Mouse (Mus musculus) lung, postnatal 0 days (tissue): ENCODE measurements around the gene Vmn2r90. TPM values are rescaled to one million over a fixed set of nuclear protein-coding genes. Genes with fewer than 3 reads are reported as not detected.
A peak's percentile ranks its signal among the peaks of the same experiment; 100 is the strongest.

Source experiments
- ATAC-seq: fragments of 200-750 bp; cut with Nextera tagmentation; 2 replicates; pipeline ENCODE4 v1.8.0; 2017; ENCODE audit warnings: moderate library complexity
- DNase-seq: peaks from one replicate; pipeline ENCODE4 v3.0.0-alpha.2; 2016; ENCODE audit warnings: low spot score
- H3K27ac ChIP-seq: fragments of 300-500 bp; sonication (generic); 2 replicates; pipeline ENCODE4 v1.5.1; 2014; ENCODE audit warnings: antibody characterized with exemption, mild to moderate bottlenecking, low read length, mixed read lengths
- H3K27me3 ChIP-seq: fragments of 300-500 bp; sonication (generic); replicated peaks from 2 replicates; pipeline ENCODE4 v1.6.1; 2014; ENCODE audit warnings: low read length, mixed read lengths; ENCODE audit not compliant: insufficient read depth
- H3K36me3 ChIP-seq: fragments of 300-500 bp; sonication (generic); 2 replicates; pipeline ENCODE4 v1.6.1; 2014; ENCODE audit warnings: low read length, mixed read lengths; ENCODE audit not compliant: insufficient read depth
- H3K4me1 ChIP-seq: fragments of 300-500 bp; sonication (generic); 2 replicates; pipeline ENCODE4 v1.6.1; 2014; ENCODE audit warnings: antibody characterized with exemption, low read depth, low read length, mixed read lengths; ENCODE audit not compliant: insufficient read depth
- H3K4me2 ChIP-seq: fragments of 300-500 bp; sonication (generic); replicated peaks from 2 replicates; pipeline ENCODE4 v1.6.1; 2014; ENCODE audit warnings: low read depth, mild to moderate bottlenecking, low read length, moderate library complexity, mixed read lengths
- H3K4me3 ChIP-seq: fragments of 300-500 bp; sonication (generic); 2 replicates; pipeline ENCODE4 v1.5.1; 2014; ENCODE audit warnings: low read depth, low read length
- H3K9ac ChIP-seq: fragments of 300-500 bp; sonication (generic); replicated peaks from 2 replicates; pipeline ENCODE4 v1.6.1; 2014; ENCODE audit warnings: low read depth, mild to moderate bottlenecking
- H3K9me3 ChIP-seq: fragments of 300-500 bp; sonication (generic); 2 replicates; pipeline ENCODE4 v1.6.1; 2016; ENCODE audit warnings: low read length, mixed read lengths
- CTCF ChIP-seq: IDR thresholded peaks from 2 replicates; pipeline ENCODE4 v1.5.1; 2016; ENCODE audit warnings: antibody characterized with exemption, mild to moderate bottlenecking
- EP300 ChIP-seq: IDR thresholded peaks from 2 replicates; pipeline ENCODE4 v1.6.1; 2016; ENCODE audit warnings: antibody characterized with exemption, mild to moderate bottlenecking, control low read depth
- WGBS: fragments of 180-500 bp; shearing (Covaris S2); extraction: QIAGEN DNeasy Blood & Tissue Kit; methylation state at CpG from one replicate; pipeline ENCODE4 v1.1.7; 2014; 5-methylcytosine and 5-hydroxymethylcytosine counted together
- polyA plus RNA-seq: library from polyadenylated mRNA; unstranded; fragments of >200 nt; fragmentation: Nextera tagmentation; extraction: Ambion mirVana; gene quantifications from 2 replicates; pipeline ENCODE4 v1.2.1, GENCODE M21; 2015

Gene Vmn2r90
- polyA plus RNA-seq, 1 experiment from 2014 or later = not detected

DNA sequence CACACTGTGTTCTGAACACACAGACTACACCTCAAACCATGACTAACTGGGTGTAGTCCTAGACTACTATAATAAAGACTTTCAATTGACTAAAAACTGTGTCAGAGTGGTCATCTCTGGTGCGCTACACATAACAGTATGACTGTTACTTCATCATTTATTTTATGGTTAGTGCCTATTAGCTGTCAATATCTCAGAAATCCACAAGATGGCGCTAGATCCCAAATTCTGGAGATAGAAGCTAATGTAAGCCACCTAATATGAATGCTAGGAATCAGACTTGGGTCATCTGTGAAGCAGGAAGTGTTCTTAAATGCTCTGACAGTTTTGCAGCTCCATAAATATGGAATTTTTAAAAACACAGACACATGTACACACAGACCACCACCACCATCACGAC, 62.9 kb downstream of the Vmn2r90 start:
- 6% methylated on average over 3 of the region's 3 CpGs for WGBS
- Histone ChIP-seq H3K36me3 (no peaks in the 10 kb centered on the region), H3K4me3 (no peak overlapping the region), H3K27ac (no peak overlapping the region), H3K9ac (no peak overlapping the region), H3K4me1 (no peaks in the 10 kb centered on the region), H3K9me3 (no peaks in the 10 kb centered on the region), H3K4me2 (no peak overlapping the region), H3K27me3 (no peaks in the 10 kb centered on the region)
- peak; percentile 88 for DNase-seq
- peak; percentile 53 for ATAC-seq
- TF ChIP-seq CTCF (peak; percentile 91), EP300 (no peak)

Other genes with a start within 250 kb of the Vmn2r90 start
- 7.5 and 8.4 TPM in 2 replicates for gene Lnpep, start 78.7 kb upstream of the Vmn2r90 start, polyA plus RNA-seq
- 16.6 and 17.9 TPM in 2 replicates for gene Spaca6, start 123.4 kb downstream of the Vmn2r90 start, polyA plus RNA-seq
- gene Has1, start 151.5 kb downstream of the Vmn2r90 start, polyA plus RNA-seq = 1.9 and 2.4 TPM in 2 replicates
- gene Fpr1, start 180.2 kb downstream of the Vmn2r90 start, polyA plus RNA-seq = 13.7 and 14.9 TPM in 2 replicates
- 12.6 and 15.4 TPM in 2 replicates for gene Fpr2, start 184.1 kb downstream of the Vmn2r90 start, polyA plus RNA-seq
- not detected in 2 replicates for gene Fpr3, start 184.1 kb downstream of the Vmn2r90 start, polyA plus RNA-seq